Mouse (Mus musculus) ES-E14 (cell line): ENCODE measurements around the gene Rtkn2.

Experiments
- CHD2 ChIP-seq: IDR thresholded peaks from 2 replicates; pipeline ENCODE4 v1.6.1; 2014; ENCODE audit warnings: mild to moderate bottlenecking, low read depth, low read length, inconsistent platforms
- MAFK ChIP-seq: IDR thresholded peaks from 2 replicates; pipeline ENCODE4 v1.6.1; 2014; ENCODE audit warnings: mild to moderate bottlenecking, low read depth, low read length, inconsistent platforms; ENCODE audit not compliant: insufficient read depth

GRCm38 (mm10) chr10:68085574-68085973, 106.2 kb downstream of the Rtkn2 start:
- no peak for TF ChIP-seq MAFK
- TF ChIP-seq CHD2: no peak
